ENCODE assay signal across 4 mouse cellular contexts in the genomic region with DNA sequence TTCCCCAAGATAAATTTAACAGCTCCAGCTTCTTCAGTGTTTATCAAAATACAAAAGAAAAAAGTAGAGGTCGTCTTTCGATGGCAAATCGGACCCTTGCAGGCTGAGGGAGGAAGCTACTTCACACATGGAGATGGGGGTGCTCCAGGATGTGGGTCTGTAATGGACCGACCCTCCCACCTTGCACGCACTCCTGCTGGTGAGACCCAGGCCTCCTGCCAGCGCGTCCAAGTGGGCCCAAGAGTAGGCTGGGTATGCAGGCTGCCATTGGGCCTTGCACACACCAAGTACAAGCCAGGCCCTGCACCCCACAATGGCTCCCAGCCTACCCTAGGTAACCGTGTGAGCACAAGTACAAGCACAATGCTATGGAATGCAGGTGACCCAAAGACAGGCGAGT. TPM values are rescaled to one million over a fixed set of nuclear protein-coding genes. Genes with fewer than 3 reads are reported as not detected.
"Had no signal": no experiment of that assay in that cellular context is flagged by ENCODE, and none has a peak within 500 bp of the region (broad histone marks: within the 10 kb centered on the region; RNA-seq: fewer than 3 reads in every experiment).

No protein-coding gene starts in this region.

RNA-seq across cellular contexts. Expression of a gene that starts 28.5 kb away (rescaled TPM):
- total RNA-seq: hematopoietic stem cell, adult 5-6 weeks had no signal
- polyA plus RNA-seq: heart, embryonic 10.5 days; hindbrain, embryonic 11.5 days; inflammation-experienced regulatory T-cells, adult 6 months had no signal
